Mouse (Mus musculus) megakaryocyte progenitor cell, adult 5-6 weeks (primary cell): ENCODE results near the gene Cxcr4. TPM values are rescaled to one million over a fixed set of nuclear protein-coding genes. Genes with fewer than 3 reads are reported as not detected.

Source experiments
- ATAC-seq: replicated peaks from 2 replicates; pipeline ENCODE4 v1.8.0; 2016; ENCODE audit warnings: mild to moderate bottlenecking, moderate TSS enrichment, inconsistent platforms; ENCODE audit not compliant: poor library complexity
- total RNA-seq, 2 experiments: library from RNA; stranded (forward) in 1 of 2; stranded (reverse) in 1 of 2; fragments of 157-497, 149-512 nt in 1 of 2; fragments of 200-1000 nt in 1 of 2; gene quantifications; 2 replicates each; pipeline versions ENCODE4 v1.2.3 to v1.2.4; 2015 to 2017

Cxcr4 gene
- total RNA-seq (2015): 268 and 279 TPM in 2 replicates
- 187 and 192 TPM in 2 replicates for total RNA-seq (2017)

- peak; percentile 58 for ATAC-seq
Measured at GRCm38 (mm10) chr1:128592211-128592741, at the start of gene Cxcr4. Gene Cxcr4 (minus strand): TSS chr1:128592293.

- no peak for ATAC-seq
Measured at GRCm38 (mm10) chr1:128639707-128640107, 47.6 kb upstream of the Cxcr4 start.

GRCm38 (mm10) chr1:128637230-128637740 lies 45.2 kb upstream of the Cxcr4 start:
- ATAC-seq: no peak

- ATAC-seq: peak; percentile 44; the same call in 1 of the 2 replicates
Measured at GRCm38 (mm10) chr1:128636258-128637229, 44.5 kb upstream of the Cxcr4 start.

- peak; percentile 60 for ATAC-seq
Measured at GRCm38 (mm10) chr1:128633711-128634379, 41.8 kb upstream of the Cxcr4 start.

GRCm38 (mm10) chr1:128632522-128632921 lies 40.4 kb upstream of the Cxcr4 start:
- ATAC-seq: no peak

- ATAC-seq: peak; percentile 63
Measured at GRCm38 (mm10) chr1:128626144-128626678, 34.1 kb upstream of the Cxcr4 start.

GRCm38 (mm10) chr1:128623594-128623887 lies 31.4 kb upstream of the Cxcr4 start:
- ATAC-seq: no peak

GRCm38 (mm10) chr1:128622867-128623593 lies 30.9 kb upstream of the Cxcr4 start:
- peak; percentile 56 for ATAC-seq

- ATAC-seq: no peak
Measured at GRCm38 (mm10) chr1:128617654-128618310, 25.7 kb upstream of the Cxcr4 start.

- no peak for ATAC-seq
Measured at GRCm38 (mm10) chr1:128616586-128616985, 24.5 kb upstream of the Cxcr4 start.

GRCm38 (mm10) chr1:128615459-128615806 lies 23.3 kb upstream of the Cxcr4 start:
- ATAC-seq: peak; percentile 29

GRCm38 (mm10) chr1:128614653-128615458 lies 22.8 kb upstream of the Cxcr4 start:
- peak; percentile 67 for ATAC-seq

GRCm38 (mm10) chr1:128608119-128608518 lies 16.0 kb upstream of the Cxcr4 start:
- ATAC-seq: peak; percentile 84

- ATAC-seq: no peak
Measured at GRCm38 (mm10) chr1:128607423-128607822, 15.3 kb upstream of the Cxcr4 start.

- peak; percentile 34 for ATAC-seq
Measured at GRCm38 (mm10) chr1:128605794-128606193, 13.7 kb upstream of the Cxcr4 start.

- ATAC-seq: no peak
Measured at GRCm38 (mm10) chr1:128602688-128603385, 10.7 kb upstream of the Cxcr4 start.

GRCm38 (mm10) chr1:128602018-128602687 lies 10.1 kb upstream of the Cxcr4 start:
- no peak for ATAC-seq
